Mouse (Mus musculus): ENCODE measurements around the gene Acy3. TPM values are rescaled to one million over a fixed set of nuclear protein-coding genes. Genes with fewer than 3 reads are reported as not detected.

The Acy3 gene
- total RNA-seq, 2 experiments from 2014 or later = 1.3 to 2.0 TPM

Other genes starting within 250 kb of the Acy3 start
- 10 to 100 TPM; 19.1 to 19.6 TPM for gene Kmt5b, start 219.1 kb upstream of the Acy3 start, total RNA-seq (2021)
- gene Chka, start 134.8 kb upstream of the Acy3 start, total RNA-seq (2021) = 1 to 10 TPM; 1.4 to 3.0 TPM
- gene Tcirg1, start 79.4 kb upstream of the Acy3 start, total RNA-seq (2021) = 1 to 10 TPM; 2.5 to 4.0 TPM
- gene Ndufs8, start 73.8 kb upstream of the Acy3 start, total RNA-seq (2021) = 100 to 1,000 TPM; 257 to 270 TPM
- under 1 TPM; 0.62 to 0.83 TPM for gene Aldh3b1, start 56.8 kb upstream of the Acy3 start, total RNA-seq (2021)
- 1 to 10 TPM; 3.2 to 5.8 TPM for gene Unc93b1, start 51.4 kb upstream of the Acy3 start, total RNA-seq (2021)
- gene Aldh3b3, start 27.9 kb upstream of the Acy3 start, total RNA-seq (2021) = not detected
- under 1 TPM; 0.14 to 0.26 TPM for gene Aldh3b2, start 14.2 kb upstream of the Acy3 start, total RNA-seq (2021)
- not detected for gene Tbx10, start 6.2 kb downstream of the Acy3 start, total RNA-seq (2021)
- 10 to 100 TPM; 23.8 to 30.1 TPM for gene Nudt8, start 14.0 kb downstream of the Acy3 start, total RNA-seq (2021)
- under 1 TPM; 0.14 to 0.40 TPM for gene Gm49405, start 14.1 kb downstream of the Acy3 start, total RNA-seq (2021)
- gene Doc2g, start 16.7 kb downstream of the Acy3 start, total RNA-seq (2021) = under 1 TPM; 0.82 to 1.00 TPM
- gene Ndufv1, start 26.2 kb downstream of the Acy3 start, total RNA-seq (2021) = 100 to 1,000 TPM; 423 to 466 TPM
- 100 to 1,000 TPM; 480 to 487 TPM for gene Gstp1, start 51.4 kb downstream of the Acy3 start, total RNA-seq (2021)
- 100 to 1,000 TPM; 206 to 226 TPM for gene Gstp2, start 59.5 kb downstream of the Acy3 start, total RNA-seq (2021)
- gene Gstp3, start 73.0 kb downstream of the Acy3 start, total RNA-seq (2021) = not detected
- not detected for gene Cabp2, start 95.0 kb downstream of the Acy3 start, total RNA-seq (2021)
- gene Cdk2ap2, start 110.6 kb downstream of the Acy3 start, total RNA-seq (2021) = 10 to 100 TPM; 18.7 to 19.9 TPM
- gene Pitpnm1, start 113.4 kb downstream of the Acy3 start, total RNA-seq (2021) = 1 to 10 TPM; 2.0 to 3.7 TPM
- gene Aip, start 139.3 kb downstream of the Acy3 start, total RNA-seq (2021) = 10 to 100 TPM; 82.2 to 84.7 TPM
- gene Gpr152, start 153.2 kb downstream of the Acy3 start, total RNA-seq (2021) = not detected
- gene Cabp4, start 157.5 kb downstream of the Acy3 start, total RNA-seq (2021) = not detected
- gene Coro1b, start 162.0 kb downstream of the Acy3 start, total RNA-seq (2021) = 10 to 100 TPM; 11.9 to 13.4 TPM
- gene Ptprcap, start 167.0 kb downstream of the Acy3 start, total RNA-seq (2021) = not detected
- 10 to 100 TPM; 24.8 to 25.9 TPM for gene Rps6kb2, start 176.8 kb downstream of the Acy3 start, total RNA-seq (2021)
- gene Carns1, start 188.9 kb downstream of the Acy3 start, total RNA-seq (2021) = 10 to 100 TPM; 21.8 to 30.3 TPM
- gene Tbc1d10c, start 204.7 kb downstream of the Acy3 start, total RNA-seq (2021) = 1 to 10 TPM; 5.5 to 5.9 TPM
- 100 to 1,000 TPM; 200 to 201 TPM for gene Ppp1ca, start 205.5 kb downstream of the Acy3 start, total RNA-seq (2021)
- 1 to 10 TPM; 2.6 to 2.8 TPM for gene Rad9a, start 215.1 kb downstream of the Acy3 start, total RNA-seq (2021)
- under 1 TPM; 0.34 to 0.47 TPM for gene Clcf1, start 227.7 kb downstream of the Acy3 start, total RNA-seq (2021)
- not detected for gene AC109138.7, start 227.8 kb downstream of the Acy3 start, total RNA-seq (2021)
- gene Pold4, start 245.3 kb downstream of the Acy3 start, total RNA-seq (2021) = 10 to 100 TPM; 16.3 to 17.8 TPM